Comparison of ENCODE assay signal across 8 mouse cellular contexts in genomic region chr19:4476601-4477257, GRCm38 (mm10). TPM values are rescaled to one million over a fixed set of nuclear protein-coding genes. Genes with fewer than 3 reads are reported as not detected.
DNase-seq lines count a peak whose midpoint lies in the region; ATAC-seq lines count a peak whose summit lies in the region.

No protein-coding gene starts in this region.

- H3K27ac ChIP-seq in heart, embryonic 15.5 days, result no peak overlapping the region

- WGBS in heart, embryonic 15.5 days, result 1% methylated on average over 70 of the region's 70 CpGs

- no peaks in the 10 kb centered on the region for H3K36me3 ChIP-seq in heart, embryonic 15.5 days

- ATAC-seq in heart, embryonic 15.5 days (replicated peaks; ENCODE audit: insufficient number of reproducible peaks, insufficient read depth, low FRiP score, low read depth), result peak; percentile 67

- DNase-seq in urinary bladder, adult 2 months (ENCODE audit: low spot score), result peak; percentile 30
- no peak for DNase-seq in urinary bladder, postnatal 10 days (ENCODE audit: low spot score)
- peak; percentile 38 for DNase-seq in embryo, embryonic 10 days (ENCODE audit: low spot score)
- peak; percentile 37 for DNase-seq in layer of hippocampus, adult 9-11 months
- peak; percentile 44 for DNase-seq in lung, postnatal 10 days
- DNase-seq in right cerebral cortex, postnatal 36 days (ENCODE audit: low spot score in 2 of 2), result peak; percentile 46 to 50
- no peak for DNase-seq in yolk sac, embryonic 10.5 days (ENCODE audit: low spot score)

- H3K4me1 ChIP-seq in heart, embryonic 15.5 days (replicated peaks), result peaks cover 17% of the 10 kb centered on the region

- peaks cover 31% of the 10 kb centered on the region for H3K27me3 ChIP-seq in heart, embryonic 15.5 days

- H3K9ac ChIP-seq in heart, embryonic 15.5 days, result peak overlapping the region; percentile 42

- no peaks in the 10 kb centered on the region for H3K9me3 ChIP-seq in heart, embryonic 15.5 days (replicated peaks)

- peak overlapping the region; percentile 54 for H3K4me3 ChIP-seq in heart, embryonic 15.5 days

- H3K4me2 ChIP-seq in heart, embryonic 15.5 days, result peak overlapping the region; percentile 94

RNA-seq across cellular contexts. Expression of gene Syt12, which starts 0.5 kb away (rescaled TPM):
- polyA plus RNA-seq in urinary bladder, adult 2 months (2012; rRNA removed), result 0.27 and 0.70 TPM in 2 replicates
- polyA plus RNA-seq in heart, embryonic 15.5 days (2015; fragmentation: Nextera tagmentation; extraction: Ambion mirVana), result 0.68 and 0.98 TPM in 2 replicates

RNA-seq across cellular contexts. Expression of gene 2010003K11Rik, which starts 21.7 kb away (rescaled TPM):
- polyA plus RNA-seq in urinary bladder, adult 2 months (2012; rRNA removed), result 0.25 and 0.66 TPM in 2 replicates
- polyA plus RNA-seq in heart, embryonic 15.5 days (2015; fragmentation: Nextera tagmentation; extraction: Ambion mirVana), result not detected in 2 replicates

RNA-seq across cellular contexts. Expression of gene Pcx, which starts 33.5 kb away (rescaled TPM):
- polyA plus RNA-seq in urinary bladder, adult 2 months (2012; rRNA removed), result 22.0 and 22.3 TPM in 2 replicates
- 10.5 and 16.8 TPM in 2 replicates for polyA plus RNA-seq in heart, embryonic 15.5 days (2015; fragmentation: Nextera tagmentation; extraction: Ambion mirVana)

RNA-seq across cellular contexts. Expression of gene Rhod, which starts 37.5 kb away (rescaled TPM):
- polyA plus RNA-seq in urinary bladder, adult 2 months (2012; rRNA removed), result 15.0 and 18.7 TPM in 2 replicates
- 22.6 and 28.1 TPM in 2 replicates for polyA plus RNA-seq in heart, embryonic 15.5 days (2015; fragmentation: Nextera tagmentation; extraction: Ambion mirVana)

Comparison
In these comparisons a context has a peak if more than half of its experiments do, and no peak if none do; other contexts are left out.
1. DNase-seq: peak in urinary bladder, adult 2 months (single experiment), embryo, embryonic 10 days (single experiment), layer of hippocampus, adult 9-11 months (single experiment), lung, postnatal 10 days (single experiment) and right cerebral cortex, postnatal 36 days (2 of 2); none in urinary bladder, postnatal 10 days (single experiment) and yolk sac, embryonic 10.5 days (single experiment).